Mouse (Mus musculus): ENCODE measurements around the gene Pik3ap1. TPM values are rescaled to one million over a fixed set of nuclear protein-coding genes. Genes with fewer than 3 reads are reported as not detected.

Pik3ap1 gene
- polyA plus RNA-seq, 1 experiment from 2014 or later = 2.0 TPM

DNA sequence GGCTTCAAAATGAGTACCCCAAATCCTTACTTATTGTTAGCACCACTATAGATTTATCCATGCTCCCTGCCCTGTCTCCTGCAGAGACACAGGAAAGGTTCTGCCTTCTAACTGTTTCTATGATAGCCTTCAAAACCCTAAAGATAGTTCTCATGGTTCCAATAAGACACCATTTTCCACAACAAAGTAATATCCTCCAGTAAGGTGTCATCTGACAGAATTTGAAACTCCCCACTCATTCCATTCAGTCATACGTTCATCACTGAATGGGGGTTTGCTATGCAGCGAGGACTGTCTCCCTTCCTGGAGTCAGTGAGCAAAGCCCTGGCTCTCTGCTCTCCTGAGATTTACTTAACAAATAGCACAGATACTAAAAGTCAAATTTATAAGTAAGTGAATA lies 21.9 kb downstream of the Pik3ap1 start:
- H3K4me3 ChIP-seq (ENCODE audit: low read depth, low read length) = no peak overlapping the region
- no peaks in the 10 kb centered on the region for H3K4me1 ChIP-seq (ENCODE audit: control insufficient read depth, insufficient read depth, low read length)
- no peak overlapping the region for H3K27ac ChIP-seq (ENCODE audit: low read length)
- no peak for ATAC-seq
- no peaks in the 10 kb centered on the region for H3K9me3 ChIP-seq (replicated peaks; ENCODE audit: control insufficient read depth, low read length, poor library complexity, severe bottlenecking)
- no peaks in the 10 kb centered on the region for H3K27me3 ChIP-seq (ENCODE audit: control insufficient read depth, insufficient read depth, low read depth, low read length)
- no peaks in the 10 kb centered on the region for H3K36me3 ChIP-seq (ENCODE audit: control insufficient read depth, insufficient read depth, low read length)
- WGBS = 88% methylated on average over 2 of the region's 2 CpGs
- no peak overlapping the region for H3K9ac ChIP-seq (ENCODE audit: low read depth, low read length)
- no peak overlapping the region for H3K4me2 ChIP-seq (ENCODE audit: low read length)

DNA sequence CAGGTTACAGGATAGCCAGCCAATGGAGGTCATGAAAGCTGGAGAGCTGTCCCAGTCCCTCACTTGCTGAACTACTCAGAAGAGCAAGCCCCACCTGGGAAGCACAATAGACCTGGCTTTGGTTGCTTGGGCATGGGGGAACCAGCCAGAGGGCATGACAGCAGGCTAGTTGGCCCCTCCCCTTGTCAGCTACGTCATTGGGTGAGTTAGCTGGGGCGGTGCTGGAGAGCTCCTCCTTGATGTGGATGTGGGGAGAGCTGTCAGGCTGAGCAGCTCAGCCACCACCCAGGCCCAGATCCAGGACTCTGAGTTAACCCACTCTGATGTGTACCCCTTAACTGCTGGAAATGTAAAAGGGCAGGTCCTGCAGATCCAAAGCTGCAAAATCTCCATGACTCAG lies 24.4 kb downstream of the Pik3ap1 start:
- H3K4me2 ChIP-seq (ENCODE audit: low read length) = no peak overlapping the region
- no peaks in the 10 kb centered on the region for H3K9me3 ChIP-seq (replicated peaks; ENCODE audit: control insufficient read depth, low read length, poor library complexity, severe bottlenecking)
- 12% methylated on average over 2 of the region's 2 CpGs for WGBS
- H3K36me3 ChIP-seq (ENCODE audit: control insufficient read depth, insufficient read depth, low read length) = no peaks in the 10 kb centered on the region
- H3K4me1 ChIP-seq (ENCODE audit: control insufficient read depth, insufficient read depth, low read length) = no peaks in the 10 kb centered on the region
- no peaks in the 10 kb centered on the region for H3K27me3 ChIP-seq (ENCODE audit: control insufficient read depth, insufficient read depth, low read depth, low read length)
- no peak for ATAC-seq
- no peak overlapping the region for H3K27ac ChIP-seq (ENCODE audit: low read length)
- H3K4me3 ChIP-seq (ENCODE audit: low read depth, low read length) = no peak overlapping the region
- H3K9ac ChIP-seq (ENCODE audit: low read depth, low read length) = no peak overlapping the region

DNA sequence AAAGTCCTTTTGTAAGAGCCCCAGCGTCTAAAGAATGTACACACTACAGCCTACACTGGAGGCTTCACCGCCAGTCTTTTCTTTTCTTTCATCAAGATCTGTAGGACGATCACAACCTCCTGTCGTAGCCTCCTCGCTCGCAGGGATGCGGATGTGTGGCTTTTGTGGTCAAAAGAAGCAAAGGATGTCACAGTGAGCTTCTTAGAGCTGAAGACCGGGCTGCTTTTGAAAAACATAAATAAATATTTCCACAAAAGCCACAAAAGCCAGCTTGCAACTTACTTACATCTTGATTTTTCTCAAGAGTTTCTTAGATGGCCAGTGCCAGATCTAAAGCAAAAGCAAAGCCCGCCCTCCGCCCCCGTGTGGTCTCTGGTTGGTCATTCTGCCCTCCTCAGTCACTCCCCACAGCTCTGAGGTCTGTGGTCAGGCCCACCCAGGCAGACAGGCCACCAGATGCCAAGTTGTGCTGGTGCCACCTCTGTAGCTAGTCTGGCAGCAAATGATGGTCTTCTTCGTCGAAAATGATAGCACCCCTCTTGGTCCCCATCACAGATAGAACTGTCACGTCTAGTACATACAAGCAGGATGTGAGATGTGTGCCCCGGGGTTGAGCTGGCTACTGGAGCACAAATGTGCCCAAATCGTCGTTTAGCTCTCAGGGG lies 30.5 kb downstream of the Pik3ap1 start:
- no peaks in the 10 kb centered on the region for H3K9me3 ChIP-seq (replicated peaks; ENCODE audit: control insufficient read depth, low read length, poor library complexity, severe bottlenecking)
- 81% methylated on average over 17 of the region's 17 CpGs for WGBS

DNA sequence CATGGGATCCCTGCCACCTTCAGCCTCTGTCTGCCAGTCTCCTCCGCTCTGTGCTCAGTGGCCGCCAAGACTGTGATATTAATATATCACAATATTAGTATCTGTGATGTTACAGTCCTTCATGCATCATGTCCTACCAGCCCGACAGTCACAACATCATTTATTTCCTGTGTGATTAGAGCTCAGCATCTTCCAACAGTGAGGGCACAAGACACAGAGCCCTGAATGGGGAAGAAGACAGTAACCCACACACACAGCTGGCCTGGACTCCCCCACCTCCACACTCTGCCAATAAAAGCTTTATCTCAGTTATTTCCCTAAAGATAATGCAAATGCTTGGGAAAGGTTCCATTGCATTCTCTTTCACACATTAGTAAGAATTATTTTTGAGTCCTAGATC lies 35.3 kb downstream of the Pik3ap1 start:
- ATAC-seq = no peak
- no peak overlapping the region for H3K4me2 ChIP-seq (ENCODE audit: low read length)
- H3K36me3 ChIP-seq (ENCODE audit: control insufficient read depth, insufficient read depth, low read length) = no peaks in the 10 kb centered on the region
- no peak overlapping the region for H3K27ac ChIP-seq (ENCODE audit: low read length)
- no peaks in the 10 kb centered on the region for H3K9me3 ChIP-seq (replicated peaks; ENCODE audit: control insufficient read depth, low read length, poor library complexity, severe bottlenecking)
- no peak overlapping the region for H3K4me3 ChIP-seq (ENCODE audit: low read depth, low read length)
- no peak overlapping the region for H3K9ac ChIP-seq (ENCODE audit: low read depth, low read length)
- peaks cover 3% of the 10 kb centered on the region for H3K4me1 ChIP-seq (ENCODE audit: control insufficient read depth, insufficient read depth, low read length)
- 94% methylated on average over 3 of the region's 3 CpGs for WGBS
- no peaks in the 10 kb centered on the region for H3K27me3 ChIP-seq (ENCODE audit: control insufficient read depth, insufficient read depth, low read depth, low read length)

More for the DNA sequence above, 30.5 kb downstream of the Pik3ap1 start:
- no peak for ATAC-seq
- no peaks in the 10 kb centered on the region; the same call in 1 of the 2 replicates for H3K4me1 ChIP-seq (ENCODE audit: control insufficient read depth, insufficient read depth, low read length)
- H3K27me3 ChIP-seq (ENCODE audit: control insufficient read depth, insufficient read depth, low read depth, low read length) = no peaks in the 10 kb centered on the region
- H3K9ac ChIP-seq (ENCODE audit: low read depth, low read length) = no peak overlapping the region
- no peak overlapping the region for H3K4me2 ChIP-seq (ENCODE audit: low read length)
- H3K27ac ChIP-seq (ENCODE audit: low read length) = no peak overlapping the region
- H3K36me3 ChIP-seq (ENCODE audit: control insufficient read depth, insufficient read depth, low read length) = no peaks in the 10 kb centered on the region
- no peak overlapping the region for H3K4me3 ChIP-seq (ENCODE audit: low read depth, low read length)

DNA sequence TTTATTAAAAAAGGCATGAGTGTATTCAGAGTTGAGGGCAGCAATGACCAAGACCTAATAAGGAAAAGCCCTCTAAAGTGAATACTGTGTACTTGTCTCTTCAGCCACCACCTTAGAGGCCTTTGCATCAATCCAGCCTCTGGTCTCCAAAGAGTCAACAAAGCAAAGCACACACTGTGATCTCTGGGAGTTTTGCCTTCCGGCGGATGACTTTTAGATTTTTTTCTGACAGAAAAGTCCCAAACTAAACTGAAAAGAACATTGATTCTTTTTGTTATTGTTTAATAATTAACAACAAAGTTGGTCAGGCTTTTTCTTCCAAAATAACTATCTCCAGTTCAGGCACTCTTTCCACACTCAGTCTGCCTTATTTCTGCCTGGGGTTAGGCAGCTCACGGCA lies 36.7 kb downstream of the Pik3ap1 start:
- Histone ChIP-seq H3K4me3 (ENCODE audit: low read depth, low read length) (no peak overlapping the region), H3K4me2 (ENCODE audit: low read length) (no peak overlapping the region), H3K9ac (ENCODE audit: low read depth, low read length) (no peak overlapping the region), H3K9me3 (replicated peaks; ENCODE audit: control insufficient read depth, low read length, poor library complexity, severe bottlenecking) (no peaks in the 10 kb centered on the region), H3K36me3 (ENCODE audit: control insufficient read depth, insufficient read depth, low read length) (no peaks in the 10 kb centered on the region), H3K27ac (ENCODE audit: low read length) (no peak overlapping the region), H3K4me1 (ENCODE audit: control insufficient read depth, insufficient read depth, low read length) (peaks cover 3% of the 10 kb centered on the region), H3K27me3 (ENCODE audit: control insufficient read depth, insufficient read depth, low read depth, low read length) (no peaks in the 10 kb centered on the region)
- 94% methylated on average over 3 of the region's 3 CpGs for WGBS
- ATAC-seq = no peak

DNA sequence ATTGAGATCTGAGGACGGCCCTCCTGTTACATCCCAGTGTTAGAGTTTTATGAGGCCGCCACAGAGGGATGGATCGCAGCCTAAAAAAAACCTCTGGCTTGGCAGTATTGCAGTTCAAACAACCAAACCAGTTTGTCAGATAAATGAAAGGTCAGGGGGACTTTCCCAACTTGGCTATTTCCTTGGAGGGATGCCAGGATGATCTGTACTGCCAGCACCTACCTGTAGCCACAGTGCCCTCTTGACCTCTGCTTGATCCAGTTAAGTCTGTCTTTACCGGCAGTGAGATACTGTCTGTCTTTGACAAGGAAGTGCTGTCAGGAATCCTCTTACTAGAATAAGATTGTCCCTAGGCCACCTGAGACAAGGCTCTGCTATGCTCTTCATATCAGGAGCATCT lies 37.6 kb downstream of the Pik3ap1 start:
- H3K27ac ChIP-seq (ENCODE audit: low read length) = no peak overlapping the region
- no peaks in the 10 kb centered on the region for H3K36me3 ChIP-seq (ENCODE audit: control insufficient read depth, insufficient read depth, low read length)
- no peak overlapping the region for H3K4me2 ChIP-seq (ENCODE audit: low read length)
- H3K27me3 ChIP-seq (ENCODE audit: control insufficient read depth, insufficient read depth, low read depth, low read length) = no peaks in the 10 kb centered on the region
- H3K9me3 ChIP-seq (replicated peaks; ENCODE audit: control insufficient read depth, low read length, poor library complexity, severe bottlenecking) = no peaks in the 10 kb centered on the region
- H3K4me1 ChIP-seq (ENCODE audit: control insufficient read depth, insufficient read depth, low read length) = peaks cover 3% of the 10 kb centered on the region
- ATAC-seq = no peak
- H3K9ac ChIP-seq (ENCODE audit: low read depth, low read length) = no peak overlapping the region
- WGBS = 77% methylated on average over 4 of the region's 4 CpGs
- H3K4me3 ChIP-seq (ENCODE audit: low read depth, low read length) = no peak overlapping the region

DNA sequence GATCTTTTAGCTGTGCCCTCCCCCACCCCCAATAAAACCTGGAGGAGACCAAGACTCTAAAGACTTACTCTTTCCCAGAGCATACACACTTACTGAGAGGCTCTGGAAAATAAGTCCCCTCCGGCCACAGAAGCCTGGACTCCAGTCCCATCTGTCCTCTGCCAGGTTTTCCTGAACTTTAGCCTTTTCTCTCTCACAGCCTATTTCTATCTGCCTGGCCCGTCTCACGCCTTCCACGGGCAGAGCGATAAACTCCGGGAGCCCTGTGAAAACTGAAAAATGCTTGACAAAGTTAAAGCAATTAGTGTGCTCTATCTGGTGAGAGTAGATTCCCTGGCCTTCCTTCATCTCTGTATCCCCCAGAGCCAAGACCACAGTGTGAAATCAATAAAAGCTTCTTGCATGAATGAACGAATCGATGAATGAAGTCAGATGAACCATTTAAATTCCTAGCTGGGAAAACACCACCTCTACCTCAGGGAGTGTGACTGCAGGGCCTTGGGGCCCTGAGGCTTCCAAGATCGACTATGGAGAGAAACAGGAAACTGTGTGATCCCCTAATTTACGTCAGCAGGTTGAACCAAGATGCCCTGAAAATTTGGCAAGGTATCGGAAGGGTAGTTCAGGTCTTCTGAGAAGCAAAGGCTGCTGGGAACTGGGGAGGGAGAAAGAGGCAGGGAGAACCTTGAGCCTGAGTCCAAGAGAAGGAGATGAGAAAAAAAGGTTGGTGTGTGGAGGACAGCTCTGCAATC lies 38.6 kb downstream of the Pik3ap1 start:
- Histone ChIP-seq H3K9ac (ENCODE audit: low read depth, low read length) (no peak overlapping the region), H3K27me3 (ENCODE audit: control insufficient read depth, insufficient read depth, low read depth, low read length) (no peaks in the 10 kb centered on the region), H3K27ac (ENCODE audit: low read length) (no peak overlapping the region), H3K9me3 (replicated peaks; ENCODE audit: control insufficient read depth, low read length, poor library complexity, severe bottlenecking) (no peaks in the 10 kb centered on the region), H3K4me3 (ENCODE audit: low read depth, low read length) (no peak overlapping the region), H3K4me1 (ENCODE audit: control insufficient read depth, insufficient read depth, low read length) (peaks cover 3% of the 10 kb centered on the region; the same call in 1 of the 2 replicates), H3K4me2 (ENCODE audit: low read length) (no peak overlapping the region), H3K36me3 (ENCODE audit: control insufficient read depth, insufficient read depth, low read length) (no peaks in the 10 kb centered on the region)
- WGBS = 54% methylated on average over 11 of the region's 11 CpGs
- ATAC-seq = no peak

DNA sequence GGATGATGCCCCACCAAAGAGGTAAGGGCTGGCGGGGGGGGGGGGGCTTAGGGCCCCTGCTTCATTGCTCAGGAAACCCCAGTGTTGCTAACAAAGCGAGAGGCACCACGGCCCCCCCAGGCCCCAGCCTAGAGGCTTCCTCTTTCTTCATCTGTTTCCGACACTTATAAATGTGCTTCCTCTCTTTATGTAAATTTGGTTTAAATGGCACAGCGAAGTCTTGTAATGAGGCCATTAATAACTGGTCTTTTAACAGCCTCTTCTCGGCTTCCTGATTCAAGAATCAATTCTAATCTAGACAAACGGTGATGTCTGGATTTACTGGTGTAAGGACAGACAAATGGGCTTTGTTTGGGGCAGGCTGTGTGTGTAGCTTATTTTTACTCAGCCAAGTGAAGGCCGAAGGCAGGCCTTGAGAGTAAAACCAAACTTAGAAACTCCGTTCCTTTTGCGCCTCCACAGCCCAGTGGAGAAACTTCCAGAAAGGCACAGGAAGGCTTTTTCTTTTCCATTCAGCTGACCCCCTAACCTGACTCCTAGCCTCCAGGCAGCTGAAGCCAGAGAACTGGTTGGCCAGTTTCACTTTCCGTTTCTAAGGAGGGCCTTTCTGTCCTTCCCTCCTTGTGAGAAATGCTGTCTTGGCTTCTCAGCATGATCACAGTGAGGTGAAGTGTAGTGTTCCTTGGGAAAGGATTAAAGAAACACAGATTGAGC lies 39.7 kb downstream of the Pik3ap1 start:
- 63% methylated on average over 11 of the region's 11 CpGs for WGBS
- no peak overlapping the region for H3K27ac ChIP-seq (ENCODE audit: low read length)
- ATAC-seq = no peak

DNA sequence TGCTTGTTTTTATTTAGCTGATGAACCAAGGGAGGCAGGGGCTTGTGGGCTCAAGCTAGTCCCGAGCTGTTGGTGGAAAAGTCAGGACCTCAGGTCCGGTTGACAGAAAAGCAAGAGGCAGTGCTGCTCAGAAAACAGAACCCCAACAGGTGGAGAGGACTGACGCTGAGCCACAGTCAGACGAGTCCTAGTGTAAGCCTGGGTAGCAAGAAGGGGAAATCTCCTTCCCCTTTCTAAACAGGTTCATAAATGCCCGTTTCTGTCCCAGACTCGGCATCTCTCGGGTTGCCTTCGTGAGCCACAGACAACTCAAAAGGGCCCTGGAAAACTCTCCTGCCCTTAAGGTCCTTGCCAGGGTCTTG lies 40.3 kb downstream of the Pik3ap1 start:
- Histone ChIP-seq H3K4me2 (ENCODE audit: low read length) (no peak overlapping the region), H3K4me3 (ENCODE audit: low read depth, low read length) (no peak overlapping the region), H3K36me3 (ENCODE audit: control insufficient read depth, insufficient read depth, low read length) (no peaks in the 10 kb centered on the region), H3K27ac (ENCODE audit: low read length) (no peak overlapping the region), H3K9ac (ENCODE audit: low read depth, low read length) (no peak overlapping the region), H3K9me3 (replicated peaks; ENCODE audit: control insufficient read depth, low read length, poor library complexity, severe bottlenecking) (no peaks in the 10 kb centered on the region), H3K4me1 (ENCODE audit: control insufficient read depth, insufficient read depth, low read length) (peaks cover 3% of the 10 kb centered on the region; the same call in 1 of the 2 replicates), H3K27me3 (ENCODE audit: control insufficient read depth, insufficient read depth, low read depth, low read length) (no peaks in the 10 kb centered on the region)
- no peak for ATAC-seq
- WGBS = 91% methylated on average over 8 of the region's 8 CpGs

More for the DNA sequence above, 39.7 kb downstream of the Pik3ap1 start:
- Histone ChIP-seq H3K9me3 (replicated peaks; ENCODE audit: control insufficient read depth, low read length, poor library complexity, severe bottlenecking) (no peaks in the 10 kb centered on the region), H3K36me3 (ENCODE audit: control insufficient read depth, insufficient read depth, low read length) (no peaks in the 10 kb centered on the region), H3K27me3 (ENCODE audit: control insufficient read depth, insufficient read depth, low read depth, low read length) (no peaks in the 10 kb centered on the region), H3K4me3 (ENCODE audit: low read depth, low read length) (no peak overlapping the region), H3K9ac (ENCODE audit: low read depth, low read length) (no peak overlapping the region), H3K4me1 (ENCODE audit: control insufficient read depth, insufficient read depth, low read length) (peaks cover 3% of the 10 kb centered on the region; the same call in 1 of the 2 replicates), H3K4me2 (ENCODE audit: low read length) (no peak overlapping the region)
